Mouse (Mus musculus) brain, embryonic 18.5 days (tissue): Measurements from ENCODE around the gene BC053393.
"Not testable (repeated sequence)": the region's sequence is repeated elsewhere in the genome, so short reads cannot be mapped to it uniquely, and the experiment has no call there.

ENCODE experiments used
- DNase-seq: peaks from one replicate; pipeline ENCODE4 v3.0.0-alpha.2; 2012; ENCODE audit warnings: low read depth, low spot score

The BC053393 gene

GRCm38 (mm10) chr11:46571327-46571726 is at the start of gene BC053393:
BC053393 (plus strand) TSS chr11:46571536.
- no peak for DNase-seq

GRCm38 (mm10) chr11:46522719-46523118 is 48.6 kb upstream of the BC053393 start:
- DNase-seq: no peak

GRCm38 (mm10) chr11:46523912-46524311 is 47.4 kb upstream of the BC053393 start, which contains the start of gene Gm12169:
Gm12169 (plus strand) TSS chr11:46524212.
- DNase-seq: no peak

GRCm38 (mm10) chr11:46530149-46530548 is 41.2 kb upstream of the BC053393 start:
- DNase-seq: no peak

DNA sequence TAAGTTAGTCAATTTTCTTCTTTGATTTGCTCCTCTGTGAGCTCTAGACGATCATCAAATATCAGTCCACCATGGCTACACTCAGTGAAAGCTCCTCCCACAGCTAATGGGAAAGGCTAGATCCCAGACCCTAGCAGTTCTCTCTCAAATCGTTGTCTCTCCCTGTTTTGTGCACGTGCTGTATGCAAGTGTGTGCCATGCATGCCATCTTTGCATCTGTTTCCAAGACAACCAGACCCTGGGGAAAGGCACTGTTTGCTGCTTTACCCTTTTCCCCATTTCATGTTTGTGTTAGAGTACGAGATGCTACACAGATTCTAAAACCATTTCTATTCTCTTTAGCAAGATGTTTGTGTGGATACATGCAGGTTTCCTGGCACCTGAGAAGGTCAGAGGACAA is 34.4 kb upstream of the BC053393 start:
- DNase-seq: no peak

- no peak for DNase-seq
Measured at GRCm38 (mm10) chr11:46543530-46543929, 27.8 kb upstream of the BC053393 start.

- no peak for DNase-seq
Measured at GRCm38 (mm10) chr11:46549721-46550120, 21.6 kb upstream of the BC053393 start.

DNA sequence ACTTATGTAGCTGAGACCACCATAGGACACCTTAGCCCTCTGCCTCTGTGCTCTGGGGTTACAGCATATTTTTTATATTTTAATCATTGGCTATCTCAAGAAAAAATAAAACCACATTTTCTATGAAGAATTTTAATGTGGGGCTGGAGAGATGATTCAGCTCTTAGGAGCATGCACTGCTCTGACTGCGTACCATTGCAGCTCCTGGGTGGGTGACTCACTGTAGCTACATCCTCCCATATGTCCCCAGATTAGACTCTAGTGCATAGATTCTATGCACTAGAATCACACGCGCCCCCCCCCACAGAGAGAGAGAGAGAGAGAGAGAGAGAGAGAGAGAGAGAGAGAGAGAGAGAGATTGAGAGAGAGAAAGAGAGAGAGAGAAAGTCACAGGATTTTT is 18.6 kb upstream of the BC053393 start:
- DNase-seq: no peak

- no peak for DNase-seq
Measured at GRCm38 (mm10) chr11:46561096-46561495, 10.2 kb upstream of the BC053393 start.

DNA sequence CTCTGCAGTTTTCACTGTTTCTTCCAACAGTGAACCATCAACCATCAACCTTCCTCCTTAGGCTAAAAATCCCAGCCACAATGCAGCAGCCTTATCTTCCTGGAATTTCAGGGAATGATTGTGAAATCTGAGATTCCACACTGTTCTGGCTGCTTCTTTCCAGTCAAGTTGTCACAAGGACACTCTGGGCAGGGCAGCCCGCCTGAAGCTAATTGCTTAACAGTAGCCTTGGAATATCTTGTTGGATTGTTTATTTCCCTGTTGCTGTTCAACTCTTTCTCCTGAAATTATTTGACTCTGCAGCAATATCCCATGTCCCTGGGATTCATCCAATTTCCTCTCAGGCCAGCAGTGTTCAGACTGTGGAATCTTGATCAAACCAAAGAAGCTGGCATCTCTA is 6.7 kb upstream of the BC053393 start:
- DNase-seq: no peak

GRCm38 (mm10) chr11:46565967-46566366 is 5.4 kb upstream of the BC053393 start:
- no peak for DNase-seq

DNA sequence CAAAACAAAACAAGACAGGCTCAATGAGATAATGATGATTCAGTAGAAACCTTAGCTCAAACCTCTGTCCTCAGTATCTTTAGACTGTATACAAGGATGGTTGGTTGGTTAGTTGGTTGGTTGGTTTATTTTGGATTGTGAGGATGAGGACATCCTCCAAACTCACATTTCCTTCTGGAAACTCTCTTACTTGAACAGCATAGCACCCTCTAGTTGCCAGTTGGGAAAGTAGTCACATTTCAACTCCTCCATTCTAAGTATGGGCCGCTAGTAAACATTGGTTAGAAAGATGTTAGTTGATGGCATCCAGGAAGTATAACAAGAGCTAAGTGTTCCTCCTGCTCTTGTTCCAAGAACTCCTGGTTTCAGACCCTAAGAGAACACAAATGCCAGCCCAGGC is 2.2 kb upstream of the BC053393 start:
- DNase-seq: no peak

DNA sequence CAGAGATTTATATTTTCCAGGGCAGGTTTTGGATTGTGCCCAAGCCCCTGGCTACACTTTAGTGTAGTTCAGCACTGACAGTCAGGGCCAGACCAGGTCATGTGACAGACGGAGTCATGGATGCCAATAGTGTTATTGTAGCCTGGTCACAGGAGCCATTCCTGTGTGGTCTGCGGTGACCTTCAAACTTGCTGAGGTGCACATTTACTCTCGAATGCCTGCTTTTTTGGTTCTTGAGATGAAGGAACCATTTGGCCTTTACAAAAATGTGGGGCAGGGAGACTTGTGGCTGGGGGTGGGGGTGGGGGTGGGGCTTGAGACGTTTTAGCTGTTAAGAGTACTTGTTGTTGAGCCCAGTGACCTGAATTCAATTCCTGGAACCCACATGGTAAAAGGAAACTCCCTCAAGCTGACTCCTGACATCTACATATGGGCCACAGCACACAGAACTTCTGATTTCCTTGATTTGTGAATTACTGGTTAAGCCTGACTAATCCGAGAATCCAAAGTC is 7.5 kb downstream of the BC053393 start:
- no peak for DNase-seq

DNA sequence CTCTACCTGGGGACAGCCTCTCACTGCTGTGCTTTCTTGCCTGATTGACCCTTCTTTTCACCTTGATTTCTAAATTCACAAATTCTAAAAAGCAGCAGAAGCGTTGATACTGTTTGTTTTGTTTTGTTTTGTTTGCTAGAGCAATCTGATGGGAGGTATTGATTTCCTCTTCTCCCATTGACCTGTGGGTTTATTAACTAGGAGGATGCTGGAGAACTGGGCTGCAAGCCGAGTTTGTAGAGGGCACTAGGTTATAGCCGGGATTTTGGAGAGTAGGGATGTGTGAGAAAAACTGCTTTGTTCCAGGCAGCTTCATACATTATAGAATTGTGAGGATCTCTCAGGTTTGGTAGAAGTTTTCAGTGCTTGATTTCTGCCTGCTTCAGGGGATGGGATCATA is 9.1 kb downstream of the BC053393 start:
- DNase-seq: no peak

DNA sequence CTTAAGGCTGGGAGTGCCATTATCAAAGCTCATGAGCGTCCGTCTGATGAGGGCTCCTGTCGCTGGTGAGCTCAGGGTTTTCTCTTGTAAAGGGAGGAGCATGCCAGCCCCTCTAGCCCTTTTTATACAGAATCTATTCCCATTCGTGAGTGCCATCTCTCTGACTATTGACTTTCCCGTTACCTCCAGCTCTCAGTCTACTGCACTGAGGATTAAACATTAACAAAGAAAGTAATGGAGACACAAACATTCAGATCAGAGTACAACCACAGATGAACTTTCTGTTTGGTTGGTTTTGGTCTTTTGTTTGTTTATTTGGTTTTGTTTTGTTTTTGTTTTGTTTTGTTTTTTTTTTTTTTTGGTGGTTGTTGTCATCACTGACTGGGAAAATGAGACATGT is 11.4 kb downstream of the BC053393 start:
- no peak for DNase-seq

DNA sequence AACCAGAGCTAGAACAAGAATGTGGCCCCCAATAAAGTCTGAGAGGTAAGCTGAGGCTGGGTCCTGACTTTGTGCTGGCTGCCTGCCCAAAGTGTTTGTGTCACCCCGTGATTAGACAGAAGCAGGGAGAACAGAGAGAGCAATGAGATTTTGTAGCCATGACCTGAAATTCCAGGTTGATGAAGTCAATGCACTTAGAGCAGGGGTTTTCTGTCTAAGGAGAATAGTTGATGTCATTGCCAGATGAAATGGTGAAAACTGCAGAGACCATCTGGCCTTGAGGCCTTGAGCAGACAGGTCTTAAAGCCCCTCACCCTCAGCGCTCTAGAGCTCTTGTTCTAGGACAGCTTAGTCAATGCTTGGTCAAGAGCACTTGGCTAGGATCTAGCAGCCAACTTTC is 21.1 kb downstream of the BC053393 start:
- no peak for DNase-seq

DNA sequence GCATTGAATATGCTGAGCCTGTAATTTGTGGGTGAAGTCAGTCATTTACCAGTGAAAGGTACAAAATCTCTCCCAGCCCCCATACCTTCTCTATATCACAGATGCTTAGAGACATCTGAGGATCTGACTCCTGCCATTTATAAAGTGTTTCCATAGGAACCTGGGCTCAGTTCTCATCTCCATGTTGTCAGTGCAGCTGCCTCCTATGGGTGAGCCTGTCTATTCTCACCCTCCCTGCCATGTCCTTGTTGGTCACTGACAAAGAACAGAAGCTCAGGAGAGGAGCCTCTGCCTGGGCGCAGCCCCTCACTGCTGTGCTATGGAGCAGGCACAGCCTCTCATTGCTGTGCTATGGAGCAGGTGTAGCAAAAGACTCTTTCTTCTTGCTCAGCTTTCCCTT is 48.6 kb downstream of the BC053393 start:
- no peak for DNase-seq

DNA sequence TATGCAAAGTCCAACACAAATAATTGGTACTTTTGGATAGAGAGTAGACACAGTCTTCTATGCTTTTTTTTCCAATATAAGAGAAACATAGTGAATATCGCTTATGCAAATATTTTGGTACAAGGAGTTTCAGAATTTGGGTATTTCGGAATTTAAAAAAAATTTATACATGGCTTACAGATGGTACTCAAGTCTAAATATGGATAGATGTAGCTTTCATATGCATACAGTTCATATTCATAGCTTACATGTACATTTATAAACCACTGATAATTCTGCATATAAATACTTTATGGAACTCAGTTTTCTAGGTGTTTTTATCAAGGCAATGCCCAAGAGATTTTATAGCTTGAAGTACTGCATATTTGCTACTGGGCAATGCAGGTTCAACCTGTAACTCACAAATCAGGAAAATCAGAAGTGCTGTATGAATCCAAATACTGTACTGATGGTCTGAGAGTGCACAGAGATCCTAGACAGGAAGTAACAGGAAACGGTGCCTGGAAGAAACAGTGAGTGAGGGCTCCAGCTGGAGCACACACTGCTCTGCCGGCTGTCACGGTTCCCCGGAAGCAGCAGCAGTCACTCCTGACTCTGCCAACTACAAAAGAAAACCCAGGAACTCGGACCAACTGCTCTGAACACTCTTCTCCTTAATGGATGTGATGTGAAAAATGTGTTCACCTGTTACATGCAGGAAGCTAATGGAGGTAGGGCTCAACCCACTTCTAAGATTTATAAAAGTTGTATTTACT is 49.3 kb downstream of the BC053393 start:
- no peak for DNase-seq

DNA sequence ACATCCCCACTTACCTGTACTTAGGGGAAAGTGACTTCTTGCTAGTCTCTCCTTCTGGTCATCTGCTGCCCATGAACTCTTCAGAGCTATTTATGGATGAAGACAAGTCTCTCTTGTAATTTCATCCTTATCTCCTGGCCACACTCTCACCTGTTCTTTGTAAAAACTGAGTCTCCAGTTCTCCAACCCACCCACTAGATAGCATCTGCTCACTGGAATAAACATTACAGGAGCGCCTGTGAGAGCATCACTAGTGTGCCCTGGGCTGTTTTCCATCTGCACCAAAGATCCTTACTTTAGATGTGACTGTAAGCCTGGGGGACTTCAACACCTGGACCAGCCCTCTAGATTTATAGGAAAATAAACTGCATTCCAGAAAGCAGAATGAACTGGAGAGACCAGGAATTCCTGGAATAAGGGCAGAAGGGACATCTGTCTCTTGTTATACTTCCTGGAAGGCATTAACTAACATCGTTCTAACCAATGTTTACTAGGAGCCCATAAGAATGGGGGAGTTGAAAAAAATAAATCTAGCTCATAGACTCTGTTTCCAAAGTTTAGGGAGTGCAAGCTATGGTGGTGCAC is 58.0 kb downstream of the BC053393 start, which contains the start of gene Dppa1:
Dppa1 (minus strand) TSS at position 51 of the 585 bp plus-strand sequence.
- no peak for DNase-seq

- no peak for DNase-seq
Measured at GRCm38 (mm10) chr11:46631635-46632034, 60.3 kb downstream of the BC053393 start.

GRCm38 (mm10) chr11:46635516-46635915 is 64.2 kb downstream of the BC053393 start:
- DNase-seq: not testable (repeated sequence)

DNA sequence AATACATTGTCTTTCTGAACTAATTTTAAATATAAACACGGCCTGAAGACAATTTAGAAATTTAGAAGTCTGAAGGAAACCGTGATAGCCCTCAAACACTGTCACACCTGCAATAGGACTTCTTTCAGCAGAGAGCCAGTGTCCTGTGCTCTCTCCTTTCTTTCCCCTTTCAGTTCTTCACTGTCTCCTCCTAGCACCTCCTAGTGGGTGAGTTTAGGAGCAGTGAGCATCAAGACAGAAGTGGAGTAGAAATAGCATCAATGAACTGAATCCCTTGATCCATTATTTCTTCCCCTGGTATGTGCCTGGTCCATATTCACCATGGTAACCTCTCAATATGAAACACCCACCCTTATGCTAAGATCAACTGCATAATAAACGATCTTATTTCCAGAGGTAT is 65.2 kb downstream of the BC053393 start:
- DNase-seq: no peak
